Mouse (Mus musculus) forebrain, embryonic 14.5 days (tissue): ENCODE measurements at regions not wholly inside any gene's neighbourhood (a gene's known extent, or its start where the extent isn't known, plus 50 kb on each side); places are given as distances from the start of the nearest gene placed in this dataset.

ENCODE experiments used
- ATAC-seq: fragments of 200-750 bp; cut with Nextera tagmentation; 2 replicates; pipeline ENCODE4 v1.8.0; 2017; ENCODE audit warnings: mild to moderate bottlenecking, moderate library complexity
- DNase-seq: peaks from one replicate; pipeline ENCODE4 v3.0.0-alpha.2; 2015; ENCODE audit warnings: low spot score
- H3K27ac ChIP-seq: fragments of 300-500 bp; sonication (generic); 2 replicates; pipeline ENCODE4 v1.5.1; 2014; ENCODE audit warnings: low read depth, mild to moderate bottlenecking, control low read depth, low read length, moderate library complexity
- H3K27me3 ChIP-seq: fragments of 300-500 bp; sonication (generic); replicated peaks from 2 replicates; pipeline ENCODE4 v1.6.1; 2014; ENCODE audit warnings: low read length, control low read depth, mixed read lengths; ENCODE audit not compliant: control insufficient read depth, insufficient read depth
- H3K36me3 ChIP-seq: fragments of 300-500 bp; sonication (generic); 2 replicates; pipeline ENCODE4 v1.6.1; 2014; ENCODE audit warnings: low read length, control low read depth; ENCODE audit not compliant: control insufficient read depth, insufficient read depth
- H3K4me1 ChIP-seq: fragments of 300-500 bp; sonication (generic); 2 replicates; pipeline ENCODE4 v1.6.1; 2014; ENCODE audit warnings: antibody characterized with exemption, low read length, control low read depth; ENCODE audit not compliant: control insufficient read depth, insufficient read depth
- H3K4me2 ChIP-seq: fragments of 300-500 bp; sonication (generic); 2 replicates; pipeline ENCODE4 v1.6.1; 2014; ENCODE audit warnings: mild to moderate bottlenecking, control low read depth, low read length
- H3K4me3 ChIP-seq: fragments of 300-500 bp; sonication (generic); 2 replicates; pipeline ENCODE4 v1.5.1; 2014; ENCODE audit warnings: low read depth, low read length, control low read depth
- H3K9ac ChIP-seq: fragments of 300-500 bp; sonication (generic); 2 replicates; pipeline ENCODE4 v1.6.1; 2014; ENCODE audit warnings: mild to moderate bottlenecking, low read length, control low read depth, moderate library complexity
- H3K9me3 ChIP-seq: fragments of 300-500 bp; sonication (generic); replicated peaks from 2 replicates; pipeline ENCODE4 v1.6.1; 2016; ENCODE audit warnings: low read length, control low read depth, mixed read lengths; ENCODE audit not compliant: control insufficient read depth
- WGBS: fragments of 180-500 bp; shearing (Covaris S2); extraction: QIAGEN DNeasy Blood & Tissue Kit; methylation state at CpG from one replicate; pipeline ENCODE4 v1.1.7; 2014; 5-methylcytosine and 5-hydroxymethylcytosine counted together

DNA sequence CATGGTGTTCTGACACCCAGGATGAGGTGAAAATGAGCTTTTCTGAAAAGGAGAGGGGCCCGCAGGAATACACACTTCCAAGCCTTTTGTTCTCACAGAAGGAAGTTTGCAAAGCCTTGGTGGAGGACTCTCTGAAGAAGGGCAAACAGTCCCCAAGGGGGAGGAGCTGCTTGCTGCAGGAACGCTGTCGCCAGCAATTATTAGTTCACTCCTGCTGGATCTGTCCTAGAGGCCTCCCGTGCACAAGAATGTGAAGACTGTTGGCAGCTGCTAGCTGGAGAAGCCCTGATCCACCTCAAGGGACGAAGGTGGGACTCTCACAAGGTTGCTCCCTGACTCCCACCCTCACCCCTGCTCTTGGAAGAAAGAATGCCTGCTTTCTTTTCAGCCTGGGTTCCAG, 85.6 kb upstream of the Olfm4 start:
- Histone ChIP-seq H3K27ac (no peak overlapping the region), H3K4me2 (no peak overlapping the region), H3K9me3 (no peaks in the 10 kb centered on the region), H3K36me3 (no peaks in the 10 kb centered on the region), H3K27me3 (no peaks in the 10 kb centered on the region), H3K9ac (no peak overlapping the region), H3K4me3 (no peak overlapping the region), H3K4me1 (peaks cover 9% of the 10 kb centered on the region)
- WGBS: 8% methylated on average over 5 of the region's 5 CpGs
- no peak for DNase-seq
- no peak for ATAC-seq

DNA sequence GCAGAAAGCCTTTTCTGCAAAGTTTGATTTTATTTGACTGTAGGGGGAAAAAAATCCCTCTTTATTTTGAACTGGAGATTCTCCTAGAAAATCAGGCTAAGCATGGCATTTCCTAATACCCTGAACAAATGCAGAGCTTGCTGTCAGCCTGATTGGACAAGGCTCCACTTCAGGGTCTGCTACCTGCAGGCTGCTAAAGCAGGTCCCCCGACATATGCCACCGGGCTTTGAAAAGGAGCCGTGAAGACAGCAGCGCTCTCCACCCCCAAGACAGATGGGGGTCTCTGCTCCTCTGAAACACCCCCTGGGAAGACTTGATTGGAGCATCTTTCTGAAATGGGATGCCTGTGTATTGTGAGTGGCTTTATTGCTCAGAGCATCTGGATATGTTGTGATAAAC, 90.6 kb upstream of the Olfm4 start:
- Histone ChIP-seq H3K4me2 (no peak overlapping the region), H3K27ac (no peak overlapping the region), H3K4me1 (peaks cover 7% of the 10 kb centered on the region), H3K27me3 (no peaks in the 10 kb centered on the region), H3K9ac (no peak overlapping the region), H3K4me3 (no peak overlapping the region), H3K9me3 (no peaks in the 10 kb centered on the region), H3K36me3 (no peaks in the 10 kb centered on the region)
- ATAC-seq: no peak
- DNase-seq: no peak
- WGBS: 76% methylated on average over 4 of the region's 4 CpGs

DNA sequence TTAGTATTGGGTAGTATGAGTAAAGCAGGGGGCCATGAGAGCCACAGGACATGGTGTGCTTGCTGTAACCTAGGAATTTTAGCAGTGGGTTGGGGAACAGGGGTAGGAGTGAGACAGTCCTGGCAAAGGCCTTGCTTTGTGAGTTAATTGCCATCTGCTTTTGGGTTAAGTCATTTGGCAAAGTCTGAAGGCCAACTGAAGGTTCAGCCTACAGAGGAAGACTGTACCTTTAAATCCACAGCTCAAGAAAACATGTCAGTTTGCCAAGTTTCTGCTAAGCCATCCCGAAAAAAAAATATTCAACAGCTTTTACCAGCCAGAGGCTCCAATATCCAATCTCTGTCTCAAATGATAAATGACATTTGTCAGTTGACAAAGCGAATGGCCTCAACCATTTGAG, 93.2 kb upstream of the Olfm4 start:
- H3K4me2 ChIP-seq: no peak overlapping the region
- no peaks in the 10 kb centered on the region for H3K27me3 ChIP-seq
- peaks cover 4% of the 10 kb centered on the region; the same call in 1 of the 2 replicates for H3K4me1 ChIP-seq
- H3K9me3 ChIP-seq: no peaks in the 10 kb centered on the region
- 58% methylated on average over 2 of the region's 2 CpGs for WGBS
- no peak for ATAC-seq
- no peaks in the 10 kb centered on the region for H3K36me3 ChIP-seq
- peak; percentile 68 for DNase-seq
- no peak overlapping the region for H3K4me3 ChIP-seq
- H3K27ac ChIP-seq: no peak overlapping the region
- no peak overlapping the region for H3K9ac ChIP-seq

DNA sequence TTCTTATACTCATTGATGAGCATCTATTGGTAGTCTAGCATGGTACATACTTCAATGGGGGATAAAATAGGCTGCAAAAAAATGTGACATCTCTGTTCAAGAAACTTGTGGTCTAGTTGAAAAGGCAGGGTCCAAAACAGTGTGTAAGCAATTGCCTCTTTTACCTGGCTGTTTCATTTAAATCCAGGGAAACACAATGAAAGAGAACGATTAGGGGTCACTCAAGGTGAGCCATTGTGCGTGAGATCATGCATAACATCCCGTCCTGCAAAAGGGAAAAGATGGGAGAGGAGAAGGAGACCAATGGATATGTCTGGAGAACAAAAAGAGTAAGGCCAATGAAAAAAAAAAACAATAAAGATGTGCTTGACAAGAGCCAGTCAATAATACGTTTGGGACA, 93.6 kb upstream of the Olfm4 start:
- H3K27me3 ChIP-seq: no peaks in the 10 kb centered on the region
- no peaks in the 10 kb centered on the region for H3K36me3 ChIP-seq
- H3K4me1 ChIP-seq: peaks cover 4% of the 10 kb centered on the region; the same call in 1 of the 2 replicates
- H3K27ac ChIP-seq: no peak overlapping the region
- 86% methylated on average over 4 of the region's 4 CpGs for WGBS
- H3K4me3 ChIP-seq: no peak overlapping the region
- no peak for ATAC-seq
- no peaks in the 10 kb centered on the region for H3K9me3 ChIP-seq
- DNase-seq: no peak
- H3K4me2 ChIP-seq: no peak overlapping the region
- no peak overlapping the region for H3K9ac ChIP-seq

DNA sequence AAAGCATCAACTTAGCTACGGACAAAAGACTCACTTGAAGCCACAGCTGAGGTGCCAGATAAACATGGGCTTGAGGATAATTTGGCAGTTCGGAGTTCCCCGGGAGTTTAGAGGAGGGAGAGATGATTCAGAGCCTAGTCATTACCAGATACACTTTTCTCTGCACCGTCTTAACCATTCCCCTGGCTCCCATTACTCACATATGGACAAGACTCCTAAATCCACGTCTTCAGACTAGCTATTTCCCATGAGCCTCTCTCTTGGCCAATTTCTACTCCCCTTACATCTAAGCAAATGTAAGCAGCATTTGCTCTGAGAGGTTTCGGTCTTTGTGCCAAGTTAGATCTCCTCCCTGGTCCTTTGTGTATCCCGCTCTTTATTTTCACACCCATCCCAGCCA, 100.4 kb upstream of the Olfm4 start:
- Histone ChIP-seq H3K36me3 (no peaks in the 10 kb centered on the region), H3K27ac (no peak overlapping the region), H3K9ac (no peak overlapping the region), H3K27me3 (no peaks in the 10 kb centered on the region), H3K9me3 (no peaks in the 10 kb centered on the region), H3K4me1 (peaks cover 34% of the 10 kb centered on the region), H3K4me2 (no peak overlapping the region), H3K4me3 (no peak overlapping the region)
- no peak for DNase-seq
- ATAC-seq: no peak
- 68% methylated on average over 7 of the region's 7 CpGs for WGBS

DNA sequence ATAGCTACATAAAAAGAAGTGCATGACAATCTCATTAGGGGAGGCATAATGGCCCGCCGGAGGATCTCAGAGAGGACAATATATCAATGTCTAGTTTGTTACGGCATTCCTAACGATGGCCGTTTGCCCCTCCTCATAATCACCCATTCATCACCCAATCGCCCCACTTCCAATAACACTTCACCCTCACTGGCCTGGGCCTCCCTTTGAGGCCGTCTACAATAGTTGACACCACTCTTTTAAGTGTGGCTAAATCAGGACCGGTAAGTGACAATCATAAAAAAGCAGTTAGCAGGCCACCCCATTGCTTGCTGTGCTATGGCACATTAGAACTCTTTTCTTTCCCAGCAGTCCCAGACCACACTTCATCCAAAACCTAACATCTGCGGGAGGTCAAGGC, 102.2 kb upstream of the Olfm4 start:
- H3K4me2 ChIP-seq: no peak overlapping the region
- peaks cover 36% of the 10 kb centered on the region for H3K4me1 ChIP-seq
- no peaks in the 10 kb centered on the region for H3K36me3 ChIP-seq
- H3K4me3 ChIP-seq: no peak overlapping the region
- H3K27ac ChIP-seq: no peak overlapping the region
- no peak overlapping the region for H3K9ac ChIP-seq
- DNase-seq (no peak), ATAC-seq (no peak)
- 0 out of 2 replicates have a peak, but pooled peaks cover 2% of the 10 kb centered on the region for H3K27me3 ChIP-seq
- no peaks in the 10 kb centered on the region for H3K9me3 ChIP-seq
- 26% methylated on average over 9 of the region's 9 CpGs for WGBS

DNA sequence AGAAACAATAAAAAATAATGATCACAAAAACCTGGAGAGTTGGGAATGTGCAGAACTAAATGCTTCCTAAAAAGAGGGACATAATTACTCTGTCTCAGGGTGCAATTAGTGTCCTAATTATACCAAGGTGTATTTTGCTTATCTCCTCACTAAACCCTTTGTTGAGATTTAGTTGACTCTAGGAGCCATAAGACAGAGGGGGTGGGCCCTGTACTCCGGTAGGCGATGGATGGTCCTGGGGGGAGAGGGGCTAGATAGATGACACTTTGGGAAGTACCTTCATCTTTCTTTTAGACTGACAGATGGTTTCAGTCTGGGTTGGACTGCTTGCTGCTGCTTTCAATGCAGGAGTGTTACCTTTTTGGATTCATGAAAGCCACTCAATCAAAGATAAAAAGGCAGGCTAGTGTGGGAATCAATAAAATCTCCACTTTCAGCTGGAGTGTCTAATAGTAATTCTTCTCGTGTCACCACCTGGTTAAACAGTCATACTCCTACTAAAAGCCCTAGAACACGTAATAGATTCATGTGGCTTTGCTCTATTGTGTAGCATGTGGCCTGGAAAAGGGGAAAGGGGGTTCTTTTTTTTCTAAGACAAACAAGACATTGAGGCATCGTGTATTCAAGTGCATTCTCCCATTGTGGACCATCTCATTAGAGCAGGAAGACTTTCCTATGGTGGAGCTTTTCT, 103.7 kb upstream of the Olfm4 start:
- 4% methylated on average over 5 of the region's 5 CpGs for WGBS
- H3K4me3 ChIP-seq: no peak overlapping the region
- peaks cover 36% of the 10 kb centered on the region for H3K4me1 ChIP-seq
- H3K4me2 ChIP-seq: peak overlapping the region; percentile 17; the same call in 1 of the 2 replicates
- no peaks in the 10 kb centered on the region for H3K9me3 ChIP-seq
- H3K27ac ChIP-seq: peak overlapping the region; percentile 1; the same call in 1 of the 2 replicates
- H3K9ac ChIP-seq: no peak overlapping the region
- ATAC-seq (peak; percentile 63), DNase-seq (peak; percentile 58)
- H3K36me3 ChIP-seq: no peaks in the 10 kb centered on the region
- 0 out of 2 replicates have a peak, but pooled peaks cover 2% of the 10 kb centered on the region for H3K27me3 ChIP-seq

DNA sequence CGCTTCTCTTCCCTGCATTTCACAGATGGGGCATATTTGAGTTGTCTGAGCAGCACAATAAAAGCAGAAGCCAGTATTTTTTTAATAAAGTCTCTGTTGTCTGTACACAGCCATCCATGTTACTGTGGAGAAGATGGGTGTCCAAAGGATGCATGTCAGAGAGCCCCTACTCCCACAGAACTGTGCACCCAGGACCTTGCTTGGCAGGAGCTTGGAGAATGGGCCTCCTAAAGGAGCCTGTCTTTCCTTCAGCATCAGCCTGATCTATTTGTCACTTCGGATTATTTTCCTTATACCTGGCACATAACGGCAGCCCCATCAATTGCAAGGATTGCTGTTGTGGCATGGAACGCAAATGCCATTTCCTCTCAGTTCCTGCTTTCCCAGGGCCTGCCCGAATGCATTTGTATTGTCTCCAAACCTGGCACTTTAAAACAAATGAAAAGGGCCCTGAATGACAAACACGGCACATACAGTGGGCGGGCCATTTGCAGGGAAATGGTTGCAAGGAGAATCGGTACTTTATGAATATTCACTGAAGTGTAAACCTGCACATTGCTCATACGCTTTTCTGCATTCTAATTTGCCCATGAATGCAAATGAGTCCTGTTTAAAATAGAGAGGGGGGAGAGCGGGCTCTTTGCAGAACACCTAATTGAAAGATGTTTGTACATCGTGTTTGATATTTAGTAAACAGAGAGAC, 104.4 kb upstream of the Olfm4 start:
- peak; percentile 93 for DNase-seq
- 12% methylated on average over 11 of the region's 11 CpGs for WGBS
- no peaks in the 10 kb centered on the region for H3K36me3 ChIP-seq
- ATAC-seq: peak; percentile 89
- peak overlapping the region; percentile 20; the same call in 1 of the 2 replicates for H3K4me2 ChIP-seq
- H3K4me1 ChIP-seq: peaks cover 36% of the 10 kb centered on the region
- no peak overlapping the region for H3K4me3 ChIP-seq
- no peak overlapping the region for H3K9ac ChIP-seq
- no peaks in the 10 kb centered on the region for H3K9me3 ChIP-seq
- peak overlapping the region; percentile 74 for H3K27ac ChIP-seq
- H3K27me3 ChIP-seq: 0 out of 2 replicates have a peak, but pooled peaks cover 2% of the 10 kb centered on the region
